Mouse (Mus musculus) stomach, embryonic 14.5 days (tissue): ENCODE results near the gene Nup93. TPM values are rescaled to one million over a fixed set of nuclear protein-coding genes. Genes with fewer than 3 reads are reported as not detected.

ENCODE experiments used
- ATAC-seq: fragments of 200-750 bp; cut with Nextera tagmentation; 2 replicates; pipeline ENCODE4 v1.8.0; 2017; ENCODE audit warnings: low read depth, moderate TSS enrichment; ENCODE audit not compliant: insufficient number of reproducible peaks, insufficient read depth, low FRiP score
- H3K27ac ChIP-seq: fragments of 300-500 bp; sonication (generic); 2 replicates; pipeline ENCODE4 v1.5.1; 2014; ENCODE audit warnings: mild to moderate bottlenecking, low read length, moderate library complexity, mixed read lengths
- H3K27me3 ChIP-seq: fragments of 300-500 bp; sonication (generic); 2 replicates; pipeline ENCODE4 v1.6.1; 2014; ENCODE audit warnings: low read length, control low read depth, mixed read lengths; ENCODE audit not compliant: control insufficient read depth, insufficient read depth
- H3K36me3 ChIP-seq: fragments of 300-500 bp; sonication (generic); 2 replicates; pipeline ENCODE4 v1.6.1; 2014; ENCODE audit warnings: mild to moderate bottlenecking, control low read depth, low read length, moderate library complexity, mixed read lengths; ENCODE audit not compliant: control insufficient read depth, insufficient read depth
- H3K4me1 ChIP-seq: fragments of 300-500 bp; sonication (generic); 2 replicates; pipeline ENCODE4 v1.6.1; 2014; ENCODE audit warnings: low read length, control low read depth, mixed read lengths; ENCODE audit not compliant: control insufficient read depth, insufficient read depth
- H3K4me2 ChIP-seq: fragments of 300-500 bp; sonication (generic); replicated peaks from 2 replicates; pipeline ENCODE4 v1.6.1; 2014; ENCODE audit warnings: low read depth, low read length, control low read depth
- H3K4me3 ChIP-seq: fragments of 300-500 bp; sonication (generic); 2 replicates; pipeline ENCODE4 v1.5.1; 2014; ENCODE audit warnings: low read depth, low read length, control low read depth
- H3K9ac ChIP-seq: fragments of 300-500 bp; sonication (generic); replicated peaks from 2 replicates; pipeline ENCODE4 v1.6.1; 2014; ENCODE audit warnings: low read depth, mild to moderate bottlenecking, control low read depth, low read length, moderate library complexity, mixed read lengths
- H3K9me3 ChIP-seq: fragments of 300-500 bp; sonication (generic); 2 replicates; pipeline ENCODE4 v1.6.1; 2016; ENCODE audit warnings: low read depth, low read length, control low read depth; ENCODE audit not compliant: control insufficient read depth
- WGBS: fragments of 180-500 bp; shearing (Covaris S2); extraction: QIAGEN DNeasy Blood & Tissue Kit; methylation state at CpG from one replicate; pipeline ENCODE4 v1.1.7; 2014; 5-methylcytosine and 5-hydroxymethylcytosine counted together
- polyA plus RNA-seq: library from polyadenylated mRNA; unstranded; fragments of >200 nt; fragmentation: Nextera tagmentation; extraction: Ambion mirVana; gene quantifications from 2 replicates; pipeline ENCODE4 v1.2.1, GENCODE M21; 2014

The Nup93 gene
- polyA plus RNA-seq, 1 experiment from 2014 or later: 74.6 TPM

DNA sequence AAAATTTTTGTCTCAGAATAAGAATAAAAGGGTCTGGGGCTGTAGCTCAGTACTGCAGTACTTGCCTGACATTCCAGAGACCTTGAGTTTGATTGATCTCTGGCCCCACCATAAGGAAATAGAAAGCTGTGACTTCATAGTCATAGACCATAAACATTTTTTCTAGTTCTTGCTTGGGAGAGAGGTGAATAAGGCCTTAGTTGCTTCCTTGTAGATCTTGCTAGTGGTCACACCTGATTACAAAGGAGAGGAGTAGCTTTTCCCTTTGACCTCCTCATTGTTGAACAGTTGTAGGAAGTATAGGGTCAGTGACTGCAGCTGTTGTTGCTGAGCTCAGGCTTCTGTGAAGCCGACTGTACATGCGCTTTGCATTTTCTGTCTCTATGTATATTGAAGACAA lies 90.0 kb downstream of the Nup93 start:
- no peak overlapping the region for H3K9ac ChIP-seq
- peaks cover 23% of the 10 kb centered on the region for H3K36me3 ChIP-seq
- H3K4me2 ChIP-seq: no peak overlapping the region
- ATAC-seq: no peak
- H3K4me1 ChIP-seq: no peaks in the 10 kb centered on the region
- H3K27me3 ChIP-seq: no peaks in the 10 kb centered on the region
- no peaks in the 10 kb centered on the region for H3K9me3 ChIP-seq
- H3K4me3 ChIP-seq: no peak overlapping the region
- WGBS: 95% methylated on average over 2 of the region's 2 CpGs
- no peak overlapping the region for H3K27ac ChIP-seq

DNA sequence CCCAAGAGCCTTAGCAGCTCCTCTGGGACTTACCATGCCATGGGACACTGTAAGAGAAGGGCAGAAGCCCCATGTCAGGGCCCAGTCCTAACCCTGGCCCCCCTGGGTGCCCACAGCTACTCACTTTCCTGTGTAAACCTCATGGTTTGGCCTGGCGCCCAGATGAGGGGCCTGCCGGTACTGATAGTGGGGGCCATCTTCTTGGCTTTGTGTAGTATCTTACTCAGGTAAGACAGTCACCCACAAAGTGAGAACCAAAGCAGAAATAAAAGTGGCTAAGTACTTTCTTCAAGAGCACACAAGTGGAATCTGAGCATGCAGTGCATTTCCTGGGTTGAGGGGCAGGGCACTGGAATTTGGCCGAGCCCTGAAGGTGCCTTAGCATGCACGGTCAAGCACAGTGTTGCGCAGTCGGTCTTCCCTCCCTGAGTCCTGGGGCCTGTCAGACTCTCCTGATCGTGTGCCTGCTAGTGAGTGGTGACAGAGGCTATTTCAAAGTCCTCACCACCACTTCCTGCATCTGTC lies 92.7 kb downstream of the Nup93 start:
- H3K4me3 ChIP-seq: no peak overlapping the region
- no peaks in the 10 kb centered on the region for H3K9me3 ChIP-seq
- H3K36me3 ChIP-seq: peaks cover 24% of the 10 kb centered on the region
- no peak overlapping the region for H3K4me2 ChIP-seq
- no peaks in the 10 kb centered on the region for H3K27me3 ChIP-seq
- no peak overlapping the region for H3K9ac ChIP-seq
- no peak for ATAC-seq
- H3K4me1 ChIP-seq: no peaks in the 10 kb centered on the region
- H3K27ac ChIP-seq: no peak overlapping the region
- WGBS: 69% methylated on average over 7 of the region's 7 CpGs

DNA sequence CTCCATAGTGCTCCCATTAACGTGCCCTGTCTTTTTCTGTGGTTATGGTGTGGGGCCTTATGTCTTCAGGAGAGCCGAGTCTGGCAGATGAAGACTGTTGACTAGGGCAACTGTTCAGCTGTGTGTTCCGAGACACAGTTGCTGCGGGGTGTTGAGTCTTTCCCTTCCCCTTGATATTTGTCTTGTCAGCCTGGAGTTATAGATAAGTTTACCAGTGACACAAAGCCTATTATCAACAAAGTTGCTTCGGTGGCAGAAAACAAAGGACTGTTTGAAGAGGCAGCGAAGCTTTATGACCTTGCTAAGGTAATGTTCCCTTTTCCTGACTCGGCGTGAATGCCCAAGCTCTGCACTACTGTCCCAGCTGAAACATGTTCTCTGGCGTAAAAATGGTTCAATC lies 93.3 kb downstream of the Nup93 start:
- no peak for ATAC-seq
- Histone ChIP-seq H3K4me1 (no peaks in the 10 kb centered on the region), H3K9me3 (no peaks in the 10 kb centered on the region), H3K9ac (no peak overlapping the region), H3K27ac (no peak overlapping the region), H3K36me3 (peaks cover 21% of the 10 kb centered on the region), H3K27me3 (no peaks in the 10 kb centered on the region), H3K4me2 (no peak overlapping the region), H3K4me3 (no peak overlapping the region)
- WGBS: 73% methylated on average over 9 of the region's 9 CpGs

DNA sequence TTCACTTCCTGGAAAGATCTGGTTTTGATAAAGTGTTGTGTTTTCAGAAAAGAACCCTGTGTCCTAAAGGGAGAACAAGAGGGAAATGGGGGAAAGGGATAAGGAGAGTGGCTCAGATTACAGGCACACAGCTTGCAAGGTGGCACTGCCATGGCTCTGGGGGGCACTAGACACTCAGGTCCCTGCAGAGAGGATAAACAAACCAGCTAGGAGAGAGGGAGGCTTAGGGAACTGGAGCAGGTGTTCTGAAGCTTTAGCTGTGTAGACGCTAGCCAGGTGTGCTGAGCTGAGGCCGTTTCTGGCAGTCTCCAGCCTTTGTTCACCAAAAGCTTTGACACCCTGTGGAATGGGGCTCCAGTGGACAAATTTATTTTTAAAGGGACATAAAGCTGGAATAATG lies 99.7 kb downstream of the Nup93 start:
- Histone ChIP-seq H3K4me1 (no peaks in the 10 kb centered on the region), H3K9me3 (no peaks in the 10 kb centered on the region), H3K27me3 (no peaks in the 10 kb centered on the region), H3K4me2 (no peak overlapping the region), H3K9ac (no peak overlapping the region), H3K27ac (no peak overlapping the region), H3K4me3 (no peak overlapping the region), H3K36me3 (peaks cover 7% of the 10 kb centered on the region)
- ATAC-seq: no peak
- WGBS: 64% methylated on average over 2 of the region's 2 CpGs

DNA sequence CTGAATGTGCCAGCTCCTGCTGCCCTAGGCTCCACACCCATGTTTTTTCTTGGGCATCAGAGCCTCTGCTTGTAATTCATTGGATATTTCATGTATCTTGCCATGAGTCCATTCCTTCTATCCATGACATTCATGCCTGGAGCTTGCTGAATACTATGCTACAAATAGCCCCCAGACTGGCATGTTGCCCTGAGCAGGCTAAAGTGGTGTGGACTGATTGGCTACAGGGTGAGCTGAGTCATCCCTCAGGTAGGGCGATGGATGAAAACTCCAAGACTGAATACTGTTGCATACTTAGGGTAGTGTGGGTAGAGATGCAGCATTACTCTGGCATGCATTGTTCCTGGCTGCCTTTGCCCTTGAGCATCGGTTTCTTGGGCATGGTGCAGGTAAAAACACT lies 102.9 kb downstream of the Nup93 start:
- Histone ChIP-seq H3K4me1 (no peaks in the 10 kb centered on the region), H3K27me3 (no peaks in the 10 kb centered on the region), H3K9ac (no peak overlapping the region), H3K9me3 (no peaks in the 10 kb centered on the region), H3K4me2 (no peak overlapping the region), H3K4me3 (no peak overlapping the region), H3K36me3 (peaks cover 4% of the 10 kb centered on the region; the same call in 1 of the 2 replicates), H3K27ac (no peak overlapping the region)
- ATAC-seq: no peak
- 93% methylated on average over 2 of the region's 2 CpGs for WGBS

DNA sequence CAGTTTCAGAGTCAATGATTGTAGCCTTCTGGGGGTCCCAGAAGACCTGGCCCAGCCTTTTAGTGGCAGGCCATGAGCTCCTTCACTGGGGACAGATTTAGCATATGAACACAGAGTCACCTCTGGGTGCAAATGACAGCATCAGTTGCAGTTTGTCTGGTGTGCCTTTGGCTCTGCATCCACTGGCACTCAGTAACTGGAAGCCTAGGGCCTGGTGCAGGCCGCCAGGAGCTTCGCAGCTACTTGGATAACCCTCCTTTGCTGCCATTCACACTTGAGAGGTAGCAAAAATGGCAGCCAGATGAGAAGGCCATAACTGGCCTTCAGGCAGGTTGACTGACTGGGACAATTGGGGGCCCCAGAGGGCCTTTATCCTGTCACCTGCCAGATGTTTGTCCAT lies 103.3 kb downstream of the Nup93 start:
- Histone ChIP-seq H3K4me1 (no peaks in the 10 kb centered on the region), H3K27me3 (no peaks in the 10 kb centered on the region), H3K27ac (no peak overlapping the region), H3K4me3 (no peak overlapping the region), H3K9me3 (no peaks in the 10 kb centered on the region), H3K36me3 (peaks cover 4% of the 10 kb centered on the region; the same call in 1 of the 2 replicates), H3K4me2 (no peak overlapping the region), H3K9ac (no peak overlapping the region)
- WGBS: 94% methylated on average over 2 of the region's 2 CpGs
- ATAC-seq: no peak

DNA sequence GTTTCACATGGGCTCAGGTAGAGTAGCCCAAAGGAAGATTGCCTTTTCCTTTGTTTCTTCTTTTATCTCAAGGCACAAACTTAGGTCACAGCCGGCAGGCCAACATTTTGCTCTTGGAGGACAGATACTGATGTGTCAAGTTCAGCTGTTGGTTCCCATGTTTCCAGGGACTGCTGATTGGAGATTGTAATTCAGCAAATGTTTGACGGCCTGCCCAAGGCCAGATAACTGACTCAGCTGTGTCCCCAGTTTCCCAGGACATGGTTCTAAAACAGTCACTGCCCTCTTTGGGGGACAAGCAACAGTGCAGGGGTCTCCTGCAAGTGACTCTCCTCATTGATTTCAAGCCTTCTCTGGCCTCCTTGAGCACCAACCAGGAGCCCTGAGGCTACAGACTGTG lies 105.7 kb downstream of the Nup93 start:
- Histone ChIP-seq H3K4me1 (no peaks in the 10 kb centered on the region), H3K27ac (no peak overlapping the region), H3K4me2 (no peak overlapping the region), H3K36me3 (no peaks in the 10 kb centered on the region), H3K9me3 (no peaks in the 10 kb centered on the region), H3K9ac (no peak overlapping the region), H3K4me3 (no peak overlapping the region), H3K27me3 (no peaks in the 10 kb centered on the region)
- 83% methylated on average over 2 of the region's 2 CpGs for WGBS
- no peak for ATAC-seq

DNA sequence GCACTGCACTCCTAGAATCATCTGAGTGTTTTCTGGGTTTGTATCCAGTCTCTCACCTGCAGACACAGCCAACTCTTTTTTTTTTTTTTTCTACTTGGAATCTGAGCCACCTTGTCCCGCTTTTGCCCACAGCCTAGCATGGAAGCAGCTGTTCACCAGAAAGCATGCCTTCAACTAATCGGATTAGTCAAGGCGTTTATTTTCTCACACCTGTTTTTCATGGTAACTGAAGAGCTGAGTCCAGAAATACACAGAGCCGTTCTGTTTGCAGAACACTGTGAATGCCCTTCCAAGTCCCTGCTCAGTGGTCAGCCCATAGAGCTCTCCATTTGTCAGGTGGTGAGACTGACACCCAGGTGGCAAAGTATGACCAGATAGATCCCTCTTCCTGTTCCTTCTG lies 107.7 kb downstream of the Nup93 start:
- no peak overlapping the region for H3K27ac ChIP-seq
- no peak overlapping the region for H3K4me3 ChIP-seq
- ATAC-seq: no peak
- H3K36me3 ChIP-seq: no peaks in the 10 kb centered on the region
- no peaks in the 10 kb centered on the region for H3K27me3 ChIP-seq
- H3K4me2 ChIP-seq: no peak overlapping the region
- no peaks in the 10 kb centered on the region for H3K4me1 ChIP-seq
- 60% methylated on average over 4 of the region's 4 CpGs for WGBS
- no peak overlapping the region for H3K9ac ChIP-seq
- no peaks in the 10 kb centered on the region for H3K9me3 ChIP-seq

DNA sequence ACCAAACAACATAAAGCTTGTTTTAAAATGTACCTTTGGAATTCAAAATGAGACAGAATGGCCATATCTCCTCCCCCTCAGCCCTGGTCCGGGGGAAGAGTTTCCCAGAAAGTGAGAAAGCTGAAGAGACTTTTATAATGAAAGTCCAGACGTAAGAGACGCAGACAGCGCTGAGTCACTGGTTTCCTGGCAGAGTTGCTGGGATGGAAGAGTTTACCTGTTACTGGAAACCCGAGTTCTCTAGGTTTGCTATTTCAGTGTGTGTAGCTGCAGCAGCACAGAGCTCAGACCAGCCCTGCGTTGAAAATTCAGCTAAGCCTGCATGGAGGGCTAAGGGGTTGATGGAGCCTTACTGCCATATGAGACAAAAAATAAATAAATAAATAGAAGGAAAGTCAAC lies 108.7 kb downstream of the Nup93 start:
- ATAC-seq: no peak
- H3K27ac ChIP-seq: no peak overlapping the region
- H3K36me3 ChIP-seq: no peaks in the 10 kb centered on the region
- no peaks in the 10 kb centered on the region for H3K4me1 ChIP-seq
- H3K4me2 ChIP-seq: no peak overlapping the region
- no peak overlapping the region for H3K9ac ChIP-seq
- 81% methylated on average over 6 of the region's 6 CpGs for WGBS
- H3K27me3 ChIP-seq: no peaks in the 10 kb centered on the region
- no peak overlapping the region for H3K4me3 ChIP-seq
- H3K9me3 ChIP-seq: no peaks in the 10 kb centered on the region
